Mouse (Mus musculus) heart, postnatal 0 days (tissue): ENCODE measurements around the gene 4933428M09Rik. TPM values are rescaled to one million over a fixed set of nuclear protein-coding genes. Genes with fewer than 3 reads are reported as not detected.

Experiments used
- ATAC-seq: fragments of 200-750 bp; cut with Nextera tagmentation; 2 replicates; pipeline ENCODE4 v1.8.0; 2017; ENCODE audit warnings: low read depth, moderate number of reproducible peaks, moderate library complexity; ENCODE audit not compliant: insufficient read depth
- DNase-seq: peaks from one replicate; pipeline ENCODE4 v3.0.0-alpha.2; 2016; ENCODE audit warnings: low spot score
- H3K27ac ChIP-seq: fragments of 300-500 bp; sonication (generic); 2 replicates; pipeline ENCODE4 v1.5.1; 2014; ENCODE audit warnings: low read depth, mild to moderate bottlenecking
- H3K27me3 ChIP-seq: fragments of 300-500 bp; sonication (generic); 2 replicates; pipeline ENCODE4 v1.6.1; 2014; ENCODE audit warnings: low read length, mixed read lengths; ENCODE audit not compliant: control insufficient read depth, insufficient read depth
- H3K36me3 ChIP-seq: fragments of 300-500 bp; sonication (generic); replicated peaks from 2 replicates; pipeline ENCODE4 v1.6.1; 2014; ENCODE audit warnings: low read length, mixed read lengths; ENCODE audit not compliant: control insufficient read depth, insufficient read depth
- H3K4me1 ChIP-seq: fragments of 300-500 bp; sonication (generic); 2 replicates; pipeline ENCODE4 v1.6.1; 2014; ENCODE audit warnings: antibody characterized with exemption; ENCODE audit not compliant: control insufficient read depth, insufficient read depth
- H3K4me2 ChIP-seq: fragments of 300-500 bp; sonication (generic); 2 replicates; pipeline ENCODE4 v1.6.1; 2014; ENCODE audit warnings: low read depth, mild to moderate bottlenecking, low read length, moderate library complexity
- H3K4me3 ChIP-seq: fragments of 300-500 bp; sonication (generic); 2 replicates; pipeline ENCODE4 v1.5.1; 2014; ENCODE audit warnings: low read depth, low read length
- H3K9ac ChIP-seq: fragments of 300-500 bp; sonication (generic); replicated peaks from 2 replicates; pipeline ENCODE4 v1.6.1; 2014; ENCODE audit warnings: low read depth, low read length, mixed read lengths
- H3K9me3 ChIP-seq: fragments of 300-500 bp; sonication (generic); replicated peaks from 2 replicates; pipeline ENCODE4 v1.6.1; 2016; ENCODE audit warnings: low read length; ENCODE audit not compliant: control insufficient read depth
- CTCF ChIP-seq: IDR thresholded peaks from 2 replicates; pipeline ENCODE4 v1.5.1; 2016; ENCODE audit warnings: antibody characterized with exemption, control low read depth, low read depth
- EP300 ChIP-seq: IDR thresholded peaks from 2 replicates; pipeline ENCODE4 v1.6.1; 2016; ENCODE audit warnings: antibody characterized with exemption, low read depth
- WGBS: fragments of 180-500 bp; shearing (Covaris S2); extraction: QIAGEN DNeasy Blood & Tissue Kit; methylation state at CpG from one replicate; pipeline ENCODE4 v1.1.7; 2014; 5-methylcytosine and 5-hydroxymethylcytosine counted together
- polyA plus RNA-seq: library from polyadenylated mRNA; unstranded; fragments of >200 nt; fragmentation: Nextera tagmentation; extraction: Ambion mirVana; gene quantifications from 2 replicates; pipeline ENCODE4 v1.2.1, GENCODE M21; 2015
- total RNA-seq: library from RNA; depleted of rRNA; stranded (reverse); fragments of >200 nt; gene quantifications from 2 replicates; pipeline ENCODE4 v1.2.3, GENCODE M21; 2014; ENCODE audit warnings: low replicate concordance

Gene 4933428M09Rik
- total and polyA plus RNA-seq, 2 experiments from 2014 or later: not detected

- H3K4me3 ChIP-seq: peak within 1 kb of the TSS; percentile 59
- H3K9me3 ChIP-seq: no peaks in the 10 kb centered on the region
- peak; percentile 96 for ATAC-seq
- no peaks in the 10 kb centered on the region for H3K27me3 ChIP-seq
- no peaks in the 10 kb centered on the region for H3K4me1 ChIP-seq
- peak within 1 kb of the TSS; percentile 66 for H3K4me2 ChIP-seq
- no peak for TF ChIP-seq CTCF
- TF ChIP-seq EP300: no peak
- H3K36me3 ChIP-seq: no peaks in the 10 kb centered on the region
- WGBS: 15% methylated on average over 29 of the region's 31 CpGs
- H3K27ac ChIP-seq: peak within 1 kb of the TSS; percentile 64
- H3K9ac ChIP-seq: peak within 1 kb of the TSS; percentile 50
- peak; percentile 66 for DNase-seq
Observed at GRCm38 (mm10) chrX:139209829-139210225, 30.8 kb downstream of the 4933428M09Rik start, which contains the start of gene Mum1l1. Gene Mum1l1 (plus strand): TSS chrX:139210042.

GRCm38 (mm10) chrX:139214765-139215164 is 35.7 kb downstream of the 4933428M09Rik start:
- DNase-seq: no peak
- Histone ChIP-seq H3K9ac (no peak overlapping the region), H3K4me2 (no peak overlapping the region), H3K4me3 (no peak overlapping the region), H3K9me3 (no peaks in the 10 kb centered on the region), H3K36me3 (no peaks in the 10 kb centered on the region), H3K4me1 (peaks cover 2% of the 10 kb centered on the region; the same call in 1 of the 2 replicates), H3K27me3 (no peaks in the 10 kb centered on the region), H3K27ac (no peak overlapping the region)
- TF ChIP-seq EP300 (no peak), CTCF (no peak)
- no peak for ATAC-seq
- WGBS: 53% methylated on average over 4 of the region's 4 CpGs

- Histone ChIP-seq H3K9me3 (no peaks in the 10 kb centered on the region), H3K36me3 (no peaks in the 10 kb centered on the region), H3K27me3 (no peaks in the 10 kb centered on the region), H3K4me3 (peak overlapping the region; percentile 57), H3K4me2 (peak overlapping the region; percentile 60), H3K27ac (no peak overlapping the region), H3K4me1 (peaks cover 2% of the 10 kb centered on the region; the same call in 1 of the 2 replicates), H3K9ac (no peak overlapping the region)
- 59% methylated on average over 5 of the region's 5 CpGs for WGBS
- DNase-seq: no peak
- TF ChIP-seq CTCF (no peak), EP300 (no peak)
- ATAC-seq: no peak
Observed at GRCm38 (mm10) chrX:139216409-139216808, 37.4 kb downstream of the 4933428M09Rik start.

- Histone ChIP-seq H3K4me2 (peak overlapping the region; percentile 60), H3K27me3 (no peaks in the 10 kb centered on the region), H3K9me3 (no peaks in the 10 kb centered on the region), H3K4me1 (peaks cover 2% of the 10 kb centered on the region; the same call in 1 of the 2 replicates), H3K27ac (0 out of 2 replicates have a peak overlapping the region, but pooled peaks have one; percentile 41), H3K9ac (peak overlapping the region; percentile 46), H3K4me3 (peak overlapping the region; percentile 57), H3K36me3 (no peaks in the 10 kb centered on the region)
- peak; percentile 75; the same call in 1 of the 2 replicates for ATAC-seq
- peak; percentile 50 for DNase-seq
- WGBS: 16% methylated on average over 22 of the region's 22 CpGs
- no peak for TF ChIP-seq CTCF
- TF ChIP-seq EP300: no peak
Observed at GRCm38 (mm10) chrX:139216991-139217593, 38.1 kb downstream of the 4933428M09Rik start.

- Histone ChIP-seq H3K4me2 (peak overlapping the region; percentile 60), H3K36me3 (no peaks in the 10 kb centered on the region), H3K27ac (peak overlapping the region; percentile 41; the same call in 1 of the 2 replicates), H3K4me3 (peak overlapping the region; percentile 57), H3K9me3 (no peaks in the 10 kb centered on the region), H3K9ac (peak overlapping the region; percentile 46), H3K4me1 (peaks cover 2% of the 10 kb centered on the region; the same call in 1 of the 2 replicates), H3K27me3 (no peaks in the 10 kb centered on the region)
- 25% methylated on average over 10 of the region's 10 CpGs for WGBS
- DNase-seq: no peak
- TF ChIP-seq CTCF: no peak
- TF ChIP-seq EP300: no peak
- ATAC-seq: no peak
Observed at GRCm38 (mm10) chrX:139217776-139218175, 38.7 kb downstream of the 4933428M09Rik start.

- Histone ChIP-seq H3K4me1 (peaks cover 2% of the 10 kb centered on the region; the same call in 1 of the 2 replicates), H3K9ac (no peak overlapping the region), H3K4me2 (no peak overlapping the region), H3K9me3 (no peaks in the 10 kb centered on the region), H3K27me3 (no peaks in the 10 kb centered on the region), H3K4me3 (no peak overlapping the region), H3K27ac (peak overlapping the region; percentile 38; the same call in 1 of the 2 replicates), H3K36me3 (no peaks in the 10 kb centered on the region)
- WGBS: 24% methylated on average over 2 of the region's 2 CpGs
- DNase-seq (peak; percentile 31), ATAC-seq (no peak)
- TF ChIP-seq CTCF (peak; percentile 50), EP300 (no peak)
Observed at GRCm38 (mm10) chrX:139219017-139219416, 40.0 kb downstream of the 4933428M09Rik start.
